Comparison of ENCODE assay signal across 8 mouse cellular contexts in genomic region chr16:66585698-66586284, GRCm38 (mm10).
DNase-seq lines count a peak whose midpoint lies in the region; ATAC-seq lines count a peak whose summit lies in the region.

No protein-coding gene starts in this region.

- H3K36me3 ChIP-seq in heart, embryonic 14.5 days (ENCODE audit: control insufficient read depth, insufficient read depth, low read length): no peaks in the 10 kb centered on the region
- no peaks in the 10 kb centered on the region for H3K36me3 ChIP-seq in forebrain, embryonic 16.5 days (ENCODE audit: control insufficient read depth, insufficient read depth)
- no peaks in the 10 kb centered on the region for H3K36me3 ChIP-seq in midbrain, embryonic 11.5 days (ENCODE audit: control insufficient read depth, insufficient read depth, low read length)

- H3K9ac ChIP-seq in heart, embryonic 14.5 days (ENCODE audit: low read length): peak overlapping the region; percentile 38; the same call in 1 of the 2 replicates
- no peak overlapping the region for H3K9ac ChIP-seq in forebrain, embryonic 16.5 days (replicated peaks; ENCODE audit: low read depth, low read length)
- no peak overlapping the region for H3K9ac ChIP-seq in midbrain, embryonic 11.5 days (ENCODE audit: low read length)

- ATAC-seq in heart, embryonic 14.5 days (ENCODE audit: insufficient number of reproducible peaks, insufficient read depth, low FRiP score, low read depth): no peak
- ATAC-seq in forebrain, embryonic 16.5 days: peak; percentile 55
- ATAC-seq in midbrain, embryonic 11.5 days (ENCODE audit: low FRiP score): peak; percentile 67; the same call in 1 of the 2 replicates

- H3K9me3 ChIP-seq in heart, embryonic 14.5 days (ENCODE audit: control insufficient read depth, low read length): no peaks in the 10 kb centered on the region
- no peaks in the 10 kb centered on the region for H3K9me3 ChIP-seq in forebrain, embryonic 16.5 days (ENCODE audit: control insufficient read depth, low read length)
- H3K9me3 ChIP-seq in midbrain, embryonic 11.5 days (ENCODE audit: control insufficient read depth, low read length): no peaks in the 10 kb centered on the region

- intact Hi-C loops in heart, postnatal 14 days (cut with DNase I): no loop called here

- H3K4me2 ChIP-seq in heart, embryonic 14.5 days (ENCODE audit: low read length): peak overlapping the region; percentile 62
- peak overlapping the region; percentile 33 for H3K4me2 ChIP-seq in forebrain, embryonic 16.5 days (ENCODE audit: low read length)
- peak overlapping the region; percentile 25 for H3K4me2 ChIP-seq in midbrain, embryonic 11.5 days

- 5% methylated on average over 12 of the region's 12 CpGs for WGBS in heart, embryonic 14.5 days
- 5% methylated on average over 12 of the region's 12 CpGs for WGBS in forebrain, embryonic 16.5 days
- 11% methylated on average over 12 of the region's 12 CpGs for WGBS in midbrain, embryonic 11.5 days

- H3K27me3 ChIP-seq in heart, embryonic 14.5 days (ENCODE audit: control insufficient read depth, insufficient read depth, low read length): no peaks in the 10 kb centered on the region
- H3K27me3 ChIP-seq in forebrain, embryonic 16.5 days (replicated peaks; ENCODE audit: control insufficient read depth, insufficient read depth, low read length): no peaks in the 10 kb centered on the region
- H3K27me3 ChIP-seq in midbrain, embryonic 11.5 days (ENCODE audit: control insufficient read depth, insufficient read depth, low read length): no peaks in the 10 kb centered on the region

- H3K27ac ChIP-seq in heart, embryonic 14.5 days (replicated peaks in 1 of 2; ENCODE audit: control insufficient read depth in 1 of 2, insufficient read depth in 1 of 2, low read depth in 2 of 2, low read length in 2 of 2): no peak overlapping the region
- no peak overlapping the region for H3K27ac ChIP-seq in forebrain, embryonic 16.5 days (ENCODE audit: low read length)
- H3K27ac ChIP-seq in midbrain, embryonic 11.5 days (ENCODE audit: low read depth, low read length): no peak overlapping the region

- H3K4me3 ChIP-seq in heart, embryonic 14.5 days (ENCODE audit: control insufficient read depth in 1 of 2, insufficient read depth in 1 of 2, low read depth in 1 of 2, low read length in 2 of 2): peak overlapping the region; percentile 19 to 36; a peak in 3 of 4 replicates
- H3K4me3 ChIP-seq in forebrain, embryonic 16.5 days (replicated peaks; ENCODE audit: low read length): no peak overlapping the region
- H3K4me3 ChIP-seq in midbrain, embryonic 11.5 days (ENCODE audit: low read depth, low read length): no peak overlapping the region

- no peaks in the 10 kb centered on the region for H3K4me1 ChIP-seq in heart, embryonic 14.5 days (ENCODE audit: control insufficient read depth in 2 of 2, insufficient read depth in 2 of 2, low read length in 2 of 2)
- 0 out of 2 replicates have a peak, but pooled peaks cover 2% of the 10 kb centered on the region for H3K4me1 ChIP-seq in forebrain, embryonic 16.5 days (replicated peaks; ENCODE audit: control insufficient read depth, insufficient read depth, low read length)
- no peaks in the 10 kb centered on the region for H3K4me1 ChIP-seq in midbrain, embryonic 11.5 days (ENCODE audit: control insufficient read depth, insufficient read depth, low read length)

- no peak for DNase-seq in heart, postnatal 14 days
- DNase-seq in ZHBTc4 (ENCODE audit: low read depth, low spot score): peak; percentile 12
- DNase-seq in midbrain, embryonic 11.5 days (ENCODE audit: low spot score, missing footprints): peak; percentile 85
- no peak for DNase-seq in urinary bladder, postnatal 14 days (ENCODE audit: low spot score)
- no peak for DNase-seq in kidney, adult 11 months
- DNase-seq in adrenal gland, postnatal 36 days: no peak

Comparison
In these comparisons a context has a peak if more than half of its experiments do, and no peak if none do; other contexts are left out.
1. H3K4me3 ChIP-seq: peak in heart, embryonic 14.5 days (2 of 2); none in forebrain, embryonic 16.5 days (single experiment) and midbrain, embryonic 11.5 days (single experiment).
2. DNase-seq: peak in ZHBTc4 (single experiment) and midbrain, embryonic 11.5 days (single experiment); none in heart, postnatal 14 days (0 of 2), urinary bladder, postnatal 14 days (single experiment), kidney, adult 11 months (single experiment) and adrenal gland, postnatal 36 days (0 of 2).
3. Peak in every context shown above with its lines, with median percentiles within 50 percentile points of each other: H3K4me2 ChIP-seq.